Mouse (Mus musculus): ENCODE measurements around the gene Slc22a15.

Gene Slc22a15

DNA sequence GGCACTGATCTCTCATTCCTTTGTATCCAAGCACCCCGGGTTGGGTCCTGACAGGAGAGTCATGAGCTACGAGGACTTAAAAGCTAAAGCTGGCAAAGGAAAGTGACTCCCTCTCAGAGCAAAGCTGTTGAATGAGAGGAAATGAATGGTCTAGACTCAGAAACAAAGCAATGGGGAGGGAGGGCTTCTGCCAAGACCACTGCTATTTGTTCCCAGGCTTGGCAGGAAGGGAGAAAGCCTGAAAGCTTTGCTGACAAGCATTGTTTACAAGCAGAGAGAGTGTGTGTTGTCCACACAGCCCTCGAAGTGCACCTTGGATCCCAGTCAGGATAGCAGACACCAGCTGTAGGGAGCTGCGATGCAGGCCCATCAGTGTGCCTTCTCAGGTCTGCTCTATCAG, 117.3 kb downstream of the Slc22a15 start:
- DNase-seq = no peak

DNA sequence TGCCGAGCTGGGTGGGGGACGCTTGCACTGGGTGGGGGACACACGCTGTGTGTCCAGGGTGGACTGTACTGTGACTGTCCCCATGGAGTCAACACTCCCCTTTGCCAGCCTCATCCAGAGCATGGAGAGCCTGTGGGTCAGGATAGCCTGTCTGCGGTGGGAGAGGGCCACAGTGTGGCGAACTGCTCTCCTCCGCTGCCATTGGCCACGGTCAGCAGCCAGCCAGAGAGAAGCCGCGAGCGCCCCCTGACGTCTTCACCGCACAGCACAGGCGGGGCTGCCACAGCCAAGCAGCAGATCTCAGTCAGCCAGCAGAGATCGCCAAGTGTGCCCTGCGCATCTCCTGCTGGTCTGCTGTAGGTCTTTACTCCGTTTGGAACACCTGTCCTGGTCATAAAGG, 118.1 kb downstream of the Slc22a15 start:
- peak; percentile 92 for DNase-seq
